Mouse (Mus musculus) cerebellum, adult 2 months (tissue): ENCODE measurements around the gene Gm11011.

Experiments
- CTCF ChIP-seq: fragments of 200-500 bp; IDR thresholded peaks from 2 replicates; pipeline ENCODE4 v1.5.1; 2011; ENCODE audit warnings: low read depth, mild to moderate bottlenecking, control low read depth, low read length, moderate library complexity, borderline replicate concordance; ENCODE audit not compliant: insufficient read depth
- POLR2A ChIP-seq: fragments of 200-500 bp; IDR thresholded peaks from 2 replicates; pipeline ENCODE4 v1.6.1; 2011; ENCODE audit warnings: low read length, control low read depth, borderline replicate concordance; ENCODE audit not compliant: insufficient read depth

- TF ChIP-seq CTCF = no peak
- no peak for TF ChIP-seq POLR2A
Observed at GRCm38 (mm10) chr2:169606901-169607678, 19.5 kb upstream of the Gm11011 start.
